Mouse (Mus musculus) megakaryocyte, adult 5-6 weeks (primary cell): Measurements from ENCODE around the gene Igf1. TPM values are rescaled to one million over a fixed set of nuclear protein-coding genes. Genes with fewer than 3 reads are reported as not detected.

ENCODE experiments used
- total RNA-seq, 2 experiments: library from RNA; stranded (forward) in 1 of 2; stranded (reverse) in 1 of 2; fragments of 153-499, 151-499 nt in 1 of 2; fragments of 221-1000, 200-1000 nt in 1 of 2; gene quantifications; 2 replicates each; pipeline versions ENCODE4 v1.2.3 to v1.2.4; 2015 to 2017

Gene Igf1
- total RNA-seq, 2 experiments from 2014 or later: 0.13 to 0.48 TPM

Other genes with a start within 250 kb of the Igf1 start
- gene Pmch, start 232.8 kb downstream of the Igf1 start, total RNA-seq (2015): not detected in 2 replicates
- gene Pmch, start 232.8 kb downstream of the Igf1 start, total RNA-seq (2017): not detected in 2 replicates